Mouse (Mus musculus) gastrocnemius, postnatal 4 days (tissue): ENCODE measurements around the gene Gm15446. TPM values are rescaled to one million over a fixed set of nuclear protein-coding genes. Genes with fewer than 3 reads are reported as not detected.
A peak's percentile ranks its signal among the peaks of the same experiment; 100 is the strongest.
"Not testable (repeated sequence)": the region's sequence is repeated elsewhere in the genome, so short reads cannot be mapped to it uniquely, and the experiment has no call there.

Experiments
- DNase-seq, 2 experiments: peaks; one replicate each; pipeline ENCODE4 v3.0.0; 2021 to 2022; ENCODE audit warnings: low spot score in 2 of 2, mixed read lengths in 2 of 2
- long read RNA-seq, 2 experiments: library from polyadenylated mRNA; stranded (forward); transcript quantifications; one replicate each; pipeline ENCODE4 v2.0.0; 2021
- total RNA-seq, 2 experiments: library from RNA; stranded (reverse); gene quantifications; 2 replicates each; pipeline ENCODE4 v1.2.3; 2021

Gm15446 gene
- 1 to 10 TPM; 6.1 to 6.3 TPM for total RNA-seq
- long read RNA-seq, experiment 1, partial matches to known transcripts = 0 of 9 reads
- long read RNA-seq, experiment 1, other reads (novel, unspliced or antisense) = 5 of 9 reads
- long read RNA-seq, experiment 2, partial matches to known transcripts = 0 of 7 reads
- long read RNA-seq, experiment 2, other reads (novel, unspliced or antisense) = 5 of 7 reads

DNA sequence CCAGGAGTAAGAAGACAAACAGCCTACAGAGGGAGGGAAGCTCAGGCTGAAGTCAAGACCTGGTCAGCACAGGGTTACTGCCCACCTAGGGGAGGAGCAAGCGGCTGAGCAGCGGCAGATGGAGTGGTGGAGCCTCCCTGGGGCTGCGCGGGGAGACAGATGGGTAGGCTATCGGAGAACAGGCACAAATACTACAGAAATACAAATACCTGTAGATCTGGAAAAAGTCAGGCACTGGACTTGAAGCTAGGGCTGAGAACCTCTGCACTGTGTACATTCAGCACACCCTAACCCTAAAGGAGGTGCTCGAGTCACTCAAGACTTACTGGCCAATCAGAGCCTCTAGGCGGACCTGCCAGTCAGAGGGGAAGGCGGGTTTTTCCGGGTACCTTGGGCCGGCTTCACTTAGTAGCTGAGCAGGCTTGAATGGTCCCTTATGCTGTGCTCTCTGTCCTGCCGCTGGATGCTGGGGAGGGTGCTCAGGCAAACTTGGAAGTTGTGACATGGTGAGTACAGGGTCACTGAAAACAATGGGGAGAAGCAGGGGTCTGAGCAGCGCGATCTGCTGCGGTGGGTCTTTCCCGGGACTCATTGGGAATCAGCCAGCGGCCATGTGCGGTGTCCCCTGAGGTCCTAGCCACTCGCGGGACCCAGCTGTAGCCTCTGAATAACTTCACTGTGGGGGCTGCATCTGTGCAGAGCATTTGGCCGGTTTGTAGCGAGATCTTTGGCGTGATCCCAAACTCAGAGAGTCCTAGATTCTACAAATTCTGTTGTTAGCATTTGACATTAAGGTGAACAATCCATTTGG is at the start of gene Gm15446:
Gene Gm15446, plus strand, starts transcription at position 140 of the 811 bp plus-strand sequence.
- DNase-seq = peak; percentile 60 to 88

DNA sequence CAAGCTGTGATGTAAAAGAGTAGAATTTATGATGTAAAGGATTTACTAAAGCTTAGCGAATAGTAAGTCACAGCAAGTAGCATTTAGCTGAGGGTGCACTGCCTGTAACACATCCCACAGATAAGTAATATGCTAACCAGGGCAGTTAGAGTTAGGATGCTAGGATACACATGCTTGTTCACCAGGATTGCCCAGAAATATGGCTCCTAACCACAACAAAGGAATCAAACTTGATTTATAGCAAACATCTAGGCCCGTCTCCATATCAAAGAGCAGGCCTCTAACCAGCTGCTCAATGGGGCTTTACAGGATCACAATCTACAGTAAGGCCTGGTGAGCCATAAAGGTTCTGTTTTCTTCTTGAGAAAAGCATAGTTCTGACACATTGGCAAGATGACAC is 929 bp downstream of the Gm15446 start:
- not testable (repeated sequence) for DNase-seq

DNA sequence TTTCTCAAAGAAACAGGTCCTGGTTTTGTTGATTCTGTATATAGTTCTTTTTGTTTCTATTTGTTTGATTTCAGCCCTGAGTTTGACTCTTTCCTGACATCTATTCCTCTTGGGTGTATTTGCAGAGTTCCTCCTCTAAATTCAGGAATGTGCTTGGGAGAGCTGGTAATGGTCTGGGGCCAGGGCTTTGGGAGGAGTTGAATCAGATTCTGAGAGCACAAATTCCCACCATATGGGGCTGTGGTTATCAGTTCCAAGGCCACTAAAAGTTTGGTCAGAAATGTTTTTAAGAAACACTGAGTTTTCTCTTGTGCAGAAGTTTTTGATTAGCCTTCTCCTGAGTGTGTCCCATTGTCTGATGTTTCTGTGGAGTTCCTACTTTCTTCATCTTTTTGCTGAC is 1.7 kb downstream of the Gm15446 start:
- DNase-seq = no peak

DNA sequence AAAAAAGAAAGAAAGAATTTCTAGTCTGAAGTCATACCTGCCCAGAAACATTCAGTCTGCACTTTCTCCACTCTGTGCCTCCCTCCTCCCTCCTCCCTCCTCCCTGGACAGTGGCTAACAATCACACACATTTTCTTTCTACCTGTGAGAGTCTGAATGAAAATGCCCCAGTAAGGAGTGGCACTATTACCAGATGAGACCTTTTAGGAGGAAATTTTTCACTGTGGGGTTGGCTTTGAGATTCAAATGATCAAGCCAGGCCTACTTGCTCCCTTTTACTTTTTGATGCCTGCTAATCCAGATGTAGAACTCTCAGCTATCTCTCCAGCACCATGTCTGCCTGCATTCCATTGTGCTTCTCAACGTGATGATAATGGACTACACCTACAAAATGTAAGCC is 27.1 kb downstream of the Gm15446 start:
- no peak for DNase-seq

DNA sequence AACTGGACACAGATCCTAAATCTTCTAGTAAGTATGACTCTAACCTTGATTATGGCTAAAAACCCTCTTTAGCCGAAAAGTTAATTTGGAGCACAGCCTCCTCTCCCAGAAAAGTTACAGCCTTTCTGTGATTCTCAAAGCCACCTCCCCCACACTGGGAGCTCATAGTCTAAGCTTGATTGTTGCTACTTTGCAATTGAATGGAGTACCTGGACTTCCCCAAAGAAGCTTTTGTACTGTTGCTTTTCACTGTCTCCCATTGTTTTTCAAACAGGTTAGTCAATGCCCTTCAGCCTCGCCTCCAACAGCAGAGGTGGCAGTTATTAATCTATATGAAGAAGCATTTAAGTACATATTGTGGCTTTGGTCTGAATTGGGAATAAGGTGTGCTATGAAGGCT is 57.5 kb downstream of the Gm15446 start:
- not testable (repeated sequence) for DNase-seq

Other genes with a start within 250 kb of the Gm15446 start
- gene 5430403G16Rik, start 232.4 kb upstream of the Gm15446 start, total RNA-seq = under 1 TPM; 0.62 to 0.71 TPM
- gene 4930522L14Rik, start 171.5 kb upstream of the Gm15446 start, total RNA-seq = 1 to 10 TPM; 4.4 to 5.8 TPM
- 10 to 100 TPM; 10.8 to 14.7 TPM for gene Zfp932, start 73.1 kb downstream of the Gm15446 start, total RNA-seq
- 1 to 10 TPM; 2.8 to 3.9 TPM for gene Gm17655, start 149.1 kb downstream of the Gm15446 start, total RNA-seq
- gene Gm35315, start 171.0 kb downstream of the Gm15446 start, total RNA-seq = under 1 TPM; 0.23 to 0.29 TPM
- not detected for gene Plcxd1, start 176.6 kb downstream of the Gm15446 start, total RNA-seq
- 10 to 100 TPM; 24.5 to 29.1 TPM for gene Gtpbp6, start 184.8 kb downstream of the Gm15446 start, total RNA-seq
- 1 to 10 TPM; 2.9 to 4.1 TPM for gene Zfp605, start 186.7 kb downstream of the Gm15446 start, total RNA-seq
- 10 to 100 TPM; 24.8 to 27.6 TPM for gene Chfr, start 212.4 kb downstream of the Gm15446 start, total RNA-seq